Mouse (Mus musculus): ENCODE measurements around the gene Igfbp2.

The Igfbp2 gene

DNA sequence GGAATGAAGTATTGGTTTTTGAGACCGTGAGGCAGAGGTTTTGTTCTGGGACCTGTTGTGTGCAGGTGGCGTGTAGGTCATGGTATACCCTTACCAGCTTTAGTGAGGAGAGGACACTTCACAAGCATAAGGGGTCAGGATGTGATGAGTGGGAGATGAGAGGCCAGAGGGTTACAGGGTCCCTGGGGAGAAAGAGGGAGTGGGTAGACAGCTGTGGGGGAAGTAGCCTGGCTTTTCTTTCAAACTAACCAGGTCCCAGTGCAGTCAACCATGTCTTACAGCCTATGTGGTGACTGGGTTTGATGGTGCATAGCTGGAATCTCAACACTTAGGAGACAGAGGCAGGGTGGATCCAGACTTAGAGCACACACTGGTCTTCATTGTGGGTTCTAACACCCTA is 6.2 kb downstream of the Igfbp2 start:
- POLR2A ChIA-PET = interaction anchor here in 3 of 4 experiments (1.0 to 6.1 kb wide), 12 partner anchors 9 to 605 kb away, joined by 3 to 42 read pairs (median 4); no protein-coding TSS in a partner anchor

DNA sequence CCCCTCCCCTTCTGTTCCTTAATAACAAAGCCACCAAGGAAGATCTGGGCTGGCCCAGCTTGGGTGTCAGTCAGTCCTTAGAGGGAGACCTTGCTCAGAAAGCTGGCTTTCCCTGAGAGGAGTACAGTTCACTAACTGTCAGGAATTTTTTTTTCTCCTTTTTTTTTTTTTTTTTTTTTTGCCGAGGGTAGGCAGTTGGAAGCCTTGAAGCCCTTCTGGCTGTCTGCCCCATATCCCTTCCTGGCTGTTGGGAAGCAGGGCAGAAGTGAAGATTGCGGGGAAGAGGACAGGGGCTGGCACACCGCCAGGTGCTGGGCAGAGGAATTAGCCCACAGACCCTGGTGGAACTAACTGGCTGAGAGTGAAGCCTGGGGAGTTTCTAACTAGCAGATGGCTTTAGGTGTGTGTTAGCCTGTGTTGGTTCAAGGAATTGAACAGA is 8.4 kb downstream of the Igfbp2 start:
- POLR2A ChIA-PET = interaction anchor here (0.6 to 6.1 kb wide), 35 partner anchors 8 to 1557 kb away, joined by 3 to 42 read pairs (median 5); partner anchors contain the start of gene Igfbp2 (in 3 of the 4)
- CTCF ChIA-PET = interaction anchor here in 2 of 4 experiments (0.6 to 0.8 kb wide), 3 partner anchors 9 to 993 kb away, joined by 3 to 4 read pairs (median 3); no protein-coding TSS in a partner anchor

More for the DNA sequence above, 6.2 kb downstream of the Igfbp2 start:
- CTCF ChIA-PET = no interaction called here

DNA sequence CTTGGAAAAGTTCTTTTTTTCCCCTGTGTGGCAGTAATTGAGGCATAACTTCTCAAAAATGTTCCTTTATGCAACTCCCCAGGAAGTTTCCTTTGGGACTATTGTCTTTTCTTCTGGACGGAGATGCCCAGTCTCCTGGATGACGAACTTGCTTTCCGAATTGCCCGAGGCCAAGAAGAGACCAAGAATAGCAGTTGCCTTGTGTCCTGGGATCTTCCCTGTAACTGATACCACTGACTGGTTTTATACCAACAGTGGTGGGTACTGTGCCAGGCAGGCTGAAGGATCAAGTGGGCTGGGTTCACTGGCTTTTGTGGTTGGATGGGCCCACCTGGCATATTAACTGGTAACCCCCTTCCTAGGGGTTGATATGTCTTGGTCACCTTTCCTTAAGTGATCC is 9.3 kb downstream of the Igfbp2 start:
- POLR2A ChIA-PET = interaction anchor here (0.6 to 6.1 kb wide), 31 partner anchors 8 to 1556 kb away, joined by 3 to 42 read pairs (median 4); partner anchors contain the start of gene Igfbp2 (in 2 of the 4)
- CTCF ChIA-PET = no interaction called here

DNA sequence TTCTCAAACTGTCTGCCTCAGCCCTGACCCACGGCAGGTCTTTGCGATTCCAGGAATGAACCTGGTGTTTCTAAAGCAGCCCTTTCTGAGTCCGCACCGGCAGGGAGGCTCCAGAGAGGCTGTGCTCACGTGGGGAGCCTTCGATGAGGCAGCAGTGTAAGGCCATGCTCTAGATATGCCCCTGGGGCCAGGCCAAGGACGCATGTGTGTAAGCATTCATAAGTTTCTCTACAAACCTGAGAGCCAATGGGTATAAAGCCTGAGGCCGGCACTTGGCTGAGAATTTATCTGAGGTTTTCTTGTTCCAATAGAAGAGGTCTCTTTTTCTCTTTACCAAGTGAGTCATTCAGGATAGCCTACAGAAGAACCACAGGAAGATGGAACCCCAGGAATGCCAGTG is 15.1 kb downstream of the Igfbp2 start:
- POLR2A ChIA-PET = interaction anchor here in 3 of 4 experiments (0.6 to 8.7 kb wide), 17 partner anchors 7 to 770 kb away, joined by 3 to 59 read pairs (median 5); partner anchors contain the start of gene Igfbp2 (in 2 of the 3)
- CTCF ChIA-PET = no interaction called here

DNA sequence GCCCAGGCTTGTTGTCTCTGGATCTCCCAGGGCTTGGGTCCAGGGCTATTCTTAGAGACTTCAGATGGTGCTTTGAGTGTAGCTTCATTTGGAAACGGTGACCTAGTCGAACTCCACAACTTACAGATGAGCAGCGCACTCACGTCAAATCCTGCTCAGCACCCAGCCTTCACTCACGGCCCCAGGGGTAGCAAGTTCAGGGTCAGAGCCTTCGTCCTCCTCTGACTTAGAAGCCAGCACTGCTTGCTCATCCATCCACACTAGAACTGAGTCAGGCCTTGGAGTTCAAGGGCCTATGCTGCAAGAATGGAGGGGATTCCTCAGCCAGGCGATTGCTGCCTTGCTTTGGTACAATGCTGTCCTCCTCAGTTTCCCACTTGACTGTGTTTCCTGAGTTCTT is 15.5 kb downstream of the Igfbp2 start:
- ChIA-PET CTCF (no interaction called here), POLR2A (interaction anchor here in 3 of 4 experiments (0.6 to 8.7 kb wide), 21 partner anchors 7 to 770 kb away, joined by 3 to 59 read pairs (median 3); partner anchors contain the start of gene Igfbp2 (in 2 of the 3))

DNA sequence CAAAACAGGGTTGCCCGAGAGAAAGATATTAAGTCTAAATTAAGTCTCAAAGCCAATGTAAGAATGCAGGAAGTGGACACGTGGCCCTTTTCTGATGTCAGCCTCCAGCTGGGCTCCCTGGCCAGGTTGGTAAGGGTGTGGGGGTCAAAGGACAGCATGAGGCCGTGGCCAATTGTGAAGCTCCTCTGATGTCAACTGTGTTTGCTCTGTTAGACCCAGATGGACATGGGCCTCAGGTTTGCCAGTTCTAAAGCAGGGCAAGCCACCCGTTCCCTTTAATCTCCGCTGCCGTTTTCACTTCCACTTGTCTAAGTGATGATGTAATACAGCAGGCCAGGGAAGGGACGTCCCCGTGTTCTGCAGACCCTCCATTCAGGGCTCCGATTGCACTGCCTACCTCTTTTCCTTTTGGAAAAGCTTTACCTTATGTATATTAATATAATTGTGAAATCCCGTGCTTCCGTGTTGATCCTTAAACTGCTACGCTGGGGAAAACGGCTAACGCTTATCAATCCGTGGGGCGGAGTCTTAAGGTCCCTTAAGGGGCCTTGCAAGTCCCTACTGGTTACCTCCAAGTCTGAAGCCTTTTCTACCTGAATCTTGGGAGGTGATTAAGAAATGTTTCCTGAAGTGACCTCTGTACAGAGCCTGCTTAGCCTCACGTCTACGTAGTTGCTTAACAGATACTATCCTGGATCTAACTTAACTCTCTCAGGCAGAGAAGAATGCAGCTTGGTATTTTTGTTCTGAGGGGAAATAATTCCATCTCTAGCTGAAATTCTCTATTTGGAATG is 18.6 kb downstream of the Igfbp2 start:
- CTCF ChIA-PET = interaction anchor here in 2 of 4 experiments (0.6 to 0.8 kb wide), 4 partner anchors 12 to 622 kb away, joined by 3 to 4 read pairs (median 3); no protein-coding TSS in a partner anchor
- POLR2A ChIA-PET = interaction anchor here in 3 of 4 experiments (0.5 to 8.7 kb wide), 21 partner anchors 9 to 588 kb away, joined by 3 to 59 read pairs (median 4); partner anchors contain the start of genes Igfbp2 (in 2 of the 3), Pecr (in 1 of the 3) and Tmem169 (in 1 of the 3)

DNA sequence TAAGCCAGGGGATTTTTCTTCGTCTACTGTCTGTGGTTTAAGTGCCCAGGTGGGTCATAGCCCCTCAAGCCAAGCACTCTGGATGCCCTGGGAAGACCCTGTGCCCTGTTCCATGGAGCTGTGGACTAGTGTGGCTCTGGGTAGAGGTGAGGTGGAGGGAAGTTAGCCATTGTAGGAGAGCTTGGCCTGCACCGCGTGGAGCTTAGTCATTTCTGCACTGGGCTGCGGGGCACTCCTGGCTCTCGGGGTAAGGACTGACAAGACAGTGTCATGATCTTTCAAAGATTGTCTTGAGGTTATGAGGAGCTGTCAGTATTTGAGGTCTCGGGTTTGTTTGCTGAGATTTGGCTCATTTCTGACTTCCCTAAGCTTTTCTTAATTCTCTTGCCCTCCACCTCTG is 20.4 kb downstream of the Igfbp2 start:
- ChIA-PET CTCF (interaction anchor here in 2 of 4 experiments (0.6 kb wide), 3 partner anchors 26 to 55 kb away, joined by 3 to 9 read pairs (median 3); no protein-coding TSS in a partner anchor), POLR2A (interaction anchor here (0.5 to 11.6 kb wide), 26 partner anchors 9 to 608 kb away, joined by 3 to 81 read pairs (median 4); partner anchors contain the start of gene Igfbp2 (in 2 of the 4))

DNA sequence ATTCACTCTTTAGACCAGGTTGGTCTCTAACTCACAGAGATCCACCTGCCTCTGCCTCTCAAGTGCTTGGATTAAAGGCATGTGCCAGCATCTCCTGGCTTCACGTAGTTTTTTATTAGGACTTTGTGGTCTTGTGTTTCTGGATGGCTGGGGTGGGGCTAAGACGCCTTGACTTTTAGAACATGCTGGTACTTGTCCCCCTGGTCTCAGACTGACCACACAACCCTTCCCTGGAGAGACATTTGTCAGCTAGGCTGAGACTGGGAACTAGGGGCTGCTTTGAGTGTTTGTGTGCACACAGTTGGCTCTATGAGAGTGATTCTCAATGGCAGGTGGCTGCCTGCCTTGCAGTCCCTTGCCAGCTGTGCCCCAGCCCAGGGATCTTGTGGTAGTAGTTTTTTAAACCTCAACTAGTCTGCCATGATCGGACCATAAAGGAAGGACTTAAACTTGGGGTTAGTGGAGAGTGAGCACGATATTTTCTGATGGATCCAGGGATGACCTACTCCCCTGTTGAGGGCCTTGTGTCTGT is 23.6 kb downstream of the Igfbp2 start:
- ChIA-PET CTCF (interaction anchor here in 2 of 4 experiments (0.5 to 1.6 kb wide), 2 partner anchors 129 to 515 kb away, joined by 3 to 5 read pairs; no protein-coding TSS in a partner anchor), POLR2A (interaction anchor here in 3 of 4 experiments (0.7 to 14.5 kb wide), 18 partner anchors 8 to 652 kb away, joined by 3 to 306 read pairs (median 5); partner anchors contain the start of genes Igfbp2 (in 2 of the 3) and Rpl37a (in 1 of the 3))

DNA sequence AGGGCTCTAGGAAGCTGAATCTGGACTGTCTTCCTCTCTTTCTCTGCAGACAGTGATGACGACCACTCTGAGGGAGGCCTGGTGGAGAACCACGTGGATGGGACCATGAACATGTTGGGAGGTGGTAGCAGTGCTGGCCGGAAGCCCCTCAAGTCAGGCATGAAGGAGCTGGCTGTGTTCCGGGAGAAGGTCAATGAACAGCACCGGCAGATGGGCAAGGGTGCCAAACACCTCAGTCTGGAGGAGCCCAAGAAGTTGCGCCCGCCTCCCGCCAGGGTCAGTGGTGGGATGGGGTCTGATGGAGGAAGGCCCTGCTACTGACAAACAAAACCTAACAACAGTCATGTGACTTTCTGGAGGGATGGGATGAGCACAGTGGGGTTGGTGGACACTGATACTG is 24.7 kb downstream of the Igfbp2 start:
- POLR2A ChIA-PET = interaction anchor here in 3 of 4 experiments (0.7 to 14.5 kb wide), 21 partner anchors 8 to 1214 kb away, joined by 3 to 306 read pairs (median 4); partner anchors contain the start of genes Igfbp2 (in 3 of the 3) and Rpl37a (in 1 of the 3)
- CTCF ChIA-PET = interaction anchor here in 1 of 4 experiments (1.0 kb wide), 1 partner anchor 130 kb away, joined by 3 read pairs; no protein-coding TSS in a partner anchor

DNA sequence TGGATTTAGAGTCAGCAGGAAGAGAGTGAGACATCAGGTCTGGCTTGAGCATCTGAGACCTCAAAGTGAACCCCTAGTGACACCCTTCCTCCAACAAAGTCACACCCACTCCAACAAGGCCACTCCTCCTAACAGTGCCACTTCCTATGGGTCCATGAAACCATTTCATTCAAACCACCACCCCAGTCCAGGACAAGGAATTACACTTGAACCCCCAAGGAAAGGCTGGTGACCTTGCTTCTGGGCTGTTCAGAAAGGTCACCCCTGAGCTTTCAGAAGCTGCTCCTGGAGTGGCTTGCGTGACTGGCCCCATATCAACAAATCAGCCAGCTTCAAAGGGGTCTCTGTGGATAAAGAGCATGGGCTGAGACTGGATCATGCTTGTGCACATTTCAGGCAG is 29.5 kb downstream of the Igfbp2 start:
- ChIA-PET POLR2A (interaction anchor here (0.8 to 14.5 kb wide), 29 partner anchors 9 to 628 kb away, joined by 3 to 306 read pairs (median 5); partner anchors contain the start of genes Igfbp2 (in 2 of the 4) and Rpl37a (in 1 of the 4)), CTCF (interaction anchor here (0.9 to 6.5 kb wide), 11 partner anchors 18 to 883 kb away, joined by 3 to 90 read pairs (median 4); no protein-coding TSS in a partner anchor)

DNA sequence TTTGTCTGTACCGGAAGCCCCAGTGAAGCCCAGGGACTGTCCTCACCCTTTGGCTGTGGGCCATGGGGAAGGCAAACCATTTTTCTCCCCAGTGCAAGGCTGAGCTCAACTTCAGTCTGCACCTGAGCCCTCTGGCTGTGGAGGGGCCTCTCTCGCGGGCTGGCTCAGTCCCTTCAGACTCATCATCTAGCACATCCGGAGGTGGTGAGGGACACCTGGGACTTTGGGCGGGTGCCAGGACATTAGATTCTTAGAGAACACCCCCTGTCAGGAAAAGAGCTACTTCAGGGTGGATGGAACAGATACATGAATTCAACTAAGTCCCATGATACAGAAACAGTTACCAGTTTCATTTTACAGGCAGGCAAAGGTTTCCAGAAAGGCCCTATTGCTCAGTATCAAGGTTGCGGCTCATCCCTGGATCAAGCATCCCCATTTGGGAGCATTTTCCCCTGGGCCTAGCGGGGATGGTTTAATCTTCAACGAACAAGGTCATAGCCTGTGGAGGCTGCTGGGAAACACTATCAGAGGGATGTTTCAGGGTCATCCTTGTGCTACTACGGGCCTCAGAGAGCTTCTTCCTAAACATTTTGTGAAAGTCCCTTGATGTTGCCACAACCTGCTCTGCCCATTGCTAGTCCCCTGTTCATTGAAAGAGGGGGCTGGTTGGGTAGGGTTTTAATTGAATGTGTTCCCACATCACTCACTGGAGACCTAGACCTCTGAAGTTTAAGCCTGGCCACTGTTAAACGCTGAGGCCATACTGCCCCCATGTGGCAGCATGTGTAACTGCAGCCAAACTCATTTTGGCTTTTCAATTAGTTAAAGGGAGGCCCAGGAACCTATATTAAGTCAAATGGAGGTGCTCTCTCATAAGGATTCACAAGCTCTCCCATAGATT is 30.3 kb downstream of the Igfbp2 start:
- CTCF ChIA-PET = interaction anchor here (0.6 to 6.5 kb wide), 16 partner anchors 11 to 971 kb away, joined by 3 to 90 read pairs (median 4); partner anchors contain the start of gene Rpl37a (in 1 of the 4)
- POLR2A ChIA-PET = interaction anchor here (0.5 to 14.5 kb wide), 34 partner anchors 8 to 1008 kb away, joined by 3 to 306 read pairs (median 4); partner anchors contain the start of genes Igfbp2 (in 3 of the 4) and Rpl37a (in 1 of the 4)

DNA sequence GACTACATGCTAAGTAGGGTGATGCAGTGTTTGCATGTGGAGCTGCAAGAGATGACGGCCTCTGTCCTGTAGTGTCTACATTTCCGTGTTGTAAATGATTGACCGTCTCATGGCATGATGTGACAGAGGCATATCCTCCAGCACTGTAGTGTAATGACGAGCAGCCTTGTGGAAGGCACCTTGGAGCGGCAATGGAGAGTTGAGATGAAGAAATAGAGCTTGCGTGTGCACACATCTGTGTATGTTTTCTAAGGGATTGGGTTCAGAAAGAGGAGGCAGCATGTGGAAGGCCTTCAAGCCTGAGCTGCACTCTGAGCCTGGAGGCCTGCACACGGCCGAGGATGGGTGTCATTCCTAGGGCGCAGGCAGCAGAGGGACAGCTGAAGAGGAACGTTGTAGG is 31.4 kb downstream of the Igfbp2 start:
- POLR2A ChIA-PET = interaction anchor here (0.5 to 14.5 kb wide), 22 partner anchors 14 to 612 kb away, joined by 3 to 306 read pairs (median 4); partner anchors contain the start of genes Igfbp2 (in 1 of the 4), Pecr (in 1 of the 4), Rpl37a (in 1 of the 4) and Tmem169 (in 1 of the 4)
- CTCF ChIA-PET = interaction anchor here in 3 of 4 experiments (0.8 to 6.5 kb wide), 7 partner anchors 10 to 970 kb away, joined by 3 to 90 read pairs (median 4); partner anchors contain the start of gene Rpl37a (in 1 of the 3)

DNA sequence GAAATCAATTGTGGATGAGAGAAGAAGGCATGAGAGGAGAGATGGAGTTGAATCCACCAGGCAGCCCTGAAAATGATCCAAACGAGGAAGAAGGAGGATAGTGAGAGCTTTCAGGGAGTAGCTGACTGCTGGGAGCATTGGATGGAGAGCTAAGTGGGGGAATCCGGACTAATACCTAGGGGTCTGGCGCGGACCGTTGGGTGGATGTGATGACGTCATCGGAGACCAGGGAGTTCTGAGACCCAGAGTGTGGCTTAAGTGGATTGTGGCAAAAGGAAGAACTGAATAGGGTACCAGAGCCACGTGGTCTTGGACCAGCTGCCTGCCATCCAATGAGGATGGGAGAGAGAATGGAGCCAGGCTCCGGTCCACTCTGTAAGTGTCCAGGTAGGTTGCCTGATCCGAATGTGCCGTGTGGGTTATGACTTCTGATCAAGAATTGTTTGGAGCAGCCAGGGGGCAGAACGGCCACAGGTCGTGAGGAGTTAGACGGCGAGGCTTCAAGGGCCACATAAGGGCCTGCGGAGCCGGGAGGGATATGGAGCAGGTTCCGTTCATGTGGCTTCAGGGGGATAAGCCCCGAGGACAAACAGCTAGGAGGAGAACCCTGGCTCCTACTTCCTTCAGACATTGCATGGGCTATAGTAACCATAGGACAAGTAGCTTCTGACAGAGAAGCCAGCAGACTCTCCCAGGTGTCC is 32.1 kb downstream of the Igfbp2 start:
- ChIA-PET POLR2A (interaction anchor here (0.5 to 14.5 kb wide), 29 partner anchors 8 to 613 kb away, joined by 3 to 306 read pairs (median 4); partner anchors contain the start of genes Rpl37a (in 2 of the 4), Pecr (in 1 of the 4) and Tmem169 (in 1 of the 4)), CTCF (interaction anchor here in 3 of 4 experiments (0.5 to 6.5 kb wide), 7 partner anchors 10 to 970 kb away, joined by 3 to 90 read pairs (median 4); no protein-coding TSS in a partner anchor)

DNA sequence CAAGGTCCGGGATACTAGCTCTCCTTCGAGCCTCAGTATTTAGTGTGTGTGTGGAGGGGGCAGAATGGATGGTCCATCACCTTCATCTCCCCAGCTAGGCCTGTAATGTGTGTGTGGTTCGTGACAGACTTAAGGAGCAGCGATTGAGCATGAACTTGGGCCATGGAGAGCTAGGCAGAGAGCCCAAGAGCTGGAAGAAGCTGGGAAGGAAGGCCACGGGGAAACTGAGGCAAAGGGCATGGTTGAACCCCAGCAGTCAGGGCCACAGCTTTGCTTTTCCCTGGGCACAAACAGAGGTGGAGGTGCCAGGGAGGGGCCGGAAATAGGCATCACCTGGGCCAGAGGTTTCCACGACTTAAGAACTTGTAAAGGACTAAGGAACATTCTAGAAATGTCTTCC is 32.8 kb downstream of the Igfbp2 start:
- ChIA-PET POLR2A (interaction anchor here in 3 of 4 experiments (1.1 to 14.5 kb wide), 19 partner anchors 9 to 614 kb away, joined by 3 to 306 read pairs (median 6); partner anchors contain the start of gene Rpl37a (in 2 of the 3)), CTCF (interaction anchor here (0.5 to 6.5 kb wide), 7 partner anchors 9 to 1130 kb away, joined by 3 to 90 read pairs (median 4); no protein-coding TSS in a partner anchor)

DNA sequence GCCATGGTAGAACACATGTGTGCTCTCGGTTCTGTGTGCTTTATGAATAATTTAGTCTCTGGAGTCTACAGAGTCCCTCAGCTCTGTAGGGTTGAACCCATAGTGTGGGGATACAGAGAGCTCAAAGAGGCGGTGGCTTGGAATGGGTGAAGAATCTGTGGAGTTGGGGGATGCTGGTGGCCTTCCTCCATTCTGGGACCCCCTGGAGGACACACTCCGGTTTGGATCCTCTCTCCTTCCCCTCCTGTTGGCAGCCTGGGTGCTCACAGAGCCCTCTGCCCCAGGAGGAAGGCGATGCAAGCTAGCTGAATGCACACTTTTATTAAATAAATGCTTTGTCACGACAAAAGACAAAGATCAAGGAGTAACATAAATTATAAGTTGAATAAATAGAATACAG is 33.3 kb downstream of the Igfbp2 start:
- POLR2A ChIA-PET = interaction anchor here in 3 of 4 experiments (1.1 to 14.5 kb wide), 16 partner anchors 9 to 631 kb away, joined by 3 to 306 read pairs (median 6); partner anchors contain the start of gene Rpl37a (in 2 of the 3)

DNA sequence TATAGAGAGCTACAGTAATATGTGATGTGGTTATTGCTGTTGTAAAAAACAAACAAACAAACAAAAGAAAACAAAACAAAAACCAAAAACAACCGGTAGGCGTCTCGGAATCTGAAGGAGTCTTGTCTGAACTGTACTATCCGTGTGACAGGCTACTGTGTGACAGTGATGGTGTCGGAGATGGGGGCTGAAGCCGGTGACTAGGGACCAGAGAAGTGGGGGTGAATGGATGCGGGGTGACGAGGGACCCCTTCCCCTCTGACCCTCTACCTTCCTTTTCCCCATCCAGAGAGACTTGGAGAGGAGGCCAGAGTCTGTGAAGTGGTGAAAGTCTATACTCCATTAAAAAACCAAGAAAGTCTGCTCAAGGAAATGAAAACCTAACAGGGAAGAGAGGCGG is 34.0 kb downstream of the Igfbp2 start:
- CTCF ChIA-PET = interaction anchor here in 2 of 4 experiments (1.2 to 6.5 kb wide), 2 partner anchors 12 to 140 kb away, joined by 3 to 90 read pairs; no protein-coding TSS in a partner anchor

More for the DNA sequence above, 33.3 kb downstream of the Igfbp2 start:
- CTCF ChIA-PET = interaction anchor here in 3 of 4 experiments (0.6 to 6.5 kb wide), 4 partner anchors 13 to 1129 kb away, joined by 3 to 90 read pairs (median 4); no protein-coding TSS in a partner anchor

More for the DNA sequence above, 34.0 kb downstream of the Igfbp2 start:
- POLR2A ChIA-PET = interaction anchor here in 3 of 4 experiments (0.6 to 14.5 kb wide), 18 partner anchors 10 to 632 kb away, joined by 3 to 306 read pairs (median 5); partner anchors contain the start of gene Rpl37a (in 1 of the 3)

Measured in embryonic stem cell, embryonic (primary cell).